Mouse (Mus musculus) stomach, postnatal 0 days (tissue): ENCODE measurements around the gene Chrna9.

Experiments
- CTCF ChIP-seq: IDR thresholded peaks from 2 replicates; pipeline ENCODE4 v1.5.1; 2016; ENCODE audit warnings: antibody characterized with exemption, low read depth, mild to moderate bottlenecking, moderate library complexity
- EP300 ChIP-seq: optimal IDR thresholded peaks from 2 replicates; pipeline ENCODE3; 2016; ENCODE audit warnings: antibody characterized with exemption

- TF ChIP-seq EP300 = no peak
- TF ChIP-seq CTCF = no peak
Measured at GRCm38 (mm10) chr5:65898683-65899082, 36.0 kb upstream of the Chrna9 start.
